8 mouse cellular contexts compared by ENCODE assay signal in the genomic region with DNA sequence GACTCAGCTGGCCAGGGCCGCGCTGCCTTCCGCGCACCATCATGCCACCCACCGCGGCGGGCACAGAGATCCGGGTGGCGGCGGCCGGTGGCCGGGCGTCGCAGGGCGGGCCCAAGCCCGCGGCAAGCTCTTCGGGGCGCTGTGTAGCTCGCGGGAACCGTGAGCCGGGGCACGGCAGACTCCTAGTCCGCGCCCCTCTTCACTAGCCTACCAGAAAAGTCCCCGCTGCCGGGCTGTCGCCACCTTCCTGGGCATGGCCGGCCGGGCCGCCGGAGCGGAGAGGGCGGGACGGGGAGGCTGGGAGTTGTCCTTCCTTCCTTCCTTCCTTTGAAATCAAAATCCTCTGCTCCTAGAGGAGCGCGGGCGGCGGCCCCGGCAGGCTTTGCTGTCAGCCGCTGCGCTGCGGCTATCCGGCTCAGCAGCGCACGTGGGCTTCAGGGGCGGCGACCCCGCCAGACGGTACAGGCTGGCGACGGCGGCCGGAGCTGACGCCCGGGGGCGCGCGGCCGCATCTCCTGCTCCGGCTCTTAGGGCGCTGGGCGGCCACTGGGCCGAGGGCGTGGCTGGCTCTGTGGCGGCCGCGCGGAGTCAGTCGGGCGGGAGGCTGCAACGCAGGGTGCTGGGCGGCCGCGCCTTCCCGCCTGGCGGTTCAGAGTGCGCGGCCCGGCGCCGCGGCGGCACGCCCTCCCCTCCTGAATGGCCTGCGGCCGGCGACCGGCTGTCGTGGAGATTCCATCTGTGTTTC. TPM values are rescaled to one million over a fixed set of nuclear protein-coding genes. Genes with fewer than 3 reads are reported as not detected.
A peak's percentile ranks its signal among the peaks of the same experiment; 100 is the strongest.
DNase-seq lines count a peak whose midpoint lies in the region; ATAC-seq and TF ChIP-seq lines count a peak whose summit lies in the region.

No protein-coding gene starts in this region.

- TF ChIP-seq EP300 in liver, embryonic 14.5 days (IDR thresholded peaks at IDR 0.05; ENCODE audit: low read depth): no peak

- peak; percentile 47; the same call in 1 of the 2 replicates for TF ChIP-seq POLR2A in embryonic fibroblast, embryonic 13.5 days (IDR thresholded peaks at IDR 0.05; ENCODE audit: low read depth, low read length)

- under 1% methylated on average over 89 of the region's 91 CpGs for WGBS in heart, embryonic 10.5 days
- WGBS in liver, embryonic 14.5 days (ENCODE audit: insufficient replicate concordance): under 1% methylated on average over 83 of the region's 91 CpGs

- H3K9me3 ChIP-seq in heart, embryonic 10.5 days: no peaks in the 10 kb centered on the region
- H3K9me3 ChIP-seq in liver, embryonic 14.5 days (ENCODE audit: control insufficient read depth, low read length): no peaks in the 10 kb centered on the region

- peak overlapping the region; percentile 61 for H3K4me3 ChIP-seq in embryonic fibroblast, embryonic 13.5 days (ENCODE audit: insufficient read depth, low read length)
- H3K4me3 ChIP-seq in heart, embryonic 10.5 days: peak overlapping the region; percentile 95
- H3K4me3 ChIP-seq in liver, embryonic 14.5 days (ENCODE audit: insufficient read depth in 1 of 2, low read depth in 2 of 2, low read length in 2 of 2): peak overlapping the region; percentile 87 to 94

- peaks cover 14% of the 10 kb centered on the region for H3K36me3 ChIP-seq in heart, embryonic 10.5 days
- peaks cover 12% of the 10 kb centered on the region for H3K36me3 ChIP-seq in liver, embryonic 14.5 days (replicated peaks; ENCODE audit: control insufficient read depth, insufficient read depth, low read depth)
- H3K36me3 ChIP-seq in splenic B cell, adult 2 months (ENCODE audit: control insufficient read depth, insufficient read depth, low read length, poor library complexity, severe bottlenecking): no peaks in the 10 kb centered on the region

- H3K9ac ChIP-seq in liver, embryonic 14.5 days (replicated peaks): peak overlapping the region; percentile 89

- H3K4me2 ChIP-seq in liver, embryonic 14.5 days (ENCODE audit: low read depth): peak overlapping the region; percentile 85

- H3K27ac ChIP-seq in embryonic fibroblast, embryonic 13.5 days (ENCODE audit: insufficient read depth, low read length): peak overlapping the region; percentile 89
- H3K27ac ChIP-seq in heart, embryonic 10.5 days: peak overlapping the region; percentile 100
- peak overlapping the region; percentile 99 for H3K27ac ChIP-seq in liver, embryonic 14.5 days

- ATAC-seq in liver, embryonic 14.5 days (ENCODE audit: insufficient read depth): peak; percentile 78

- peak; percentile 39 to 67 for DNase-seq in left cerebral cortex, adult 18-20 months (ENCODE audit: low spot score in 2 of 2)
- no peak for DNase-seq in left cerebral cortex, adult 11 months (ENCODE audit: low spot score)
- peak; percentile 87 for DNase-seq in heart, embryonic 10.5 days (ENCODE audit: low spot score)
- peak; percentile 79 for DNase-seq in kidney, adult 9 months
- DNase-seq in liver, embryonic 14.5 days (ENCODE audit: low read depth in 3 of 3, low spot score in 3 of 3): peak; percentile 67 to 73 (median 72)
- peak; percentile 36 to 56 for DNase-seq in natural killer cell, adult 2 months (ENCODE audit: low spot score in 2 of 2)
- DNase-seq in splenic B cell, adult 2 months (ENCODE audit: low read depth, low spot score): peak; percentile 75

- TF ChIP-seq CTCF in embryonic fibroblast, embryonic 13.5 days (IDR thresholded peaks at IDR 0.05; ENCODE audit: borderline replicate concordance, insufficient read depth, low read length): no peak
- no peak for TF ChIP-seq CTCF in liver, embryonic 14.5 days (IDR thresholded peaks at IDR 0.05; ENCODE audit: low read depth)

- no peaks in the 10 kb centered on the region; the same call in 1 of the 2 replicates for H3K4me1 ChIP-seq in embryonic fibroblast, embryonic 13.5 days (ENCODE audit: control insufficient read depth, insufficient read depth, low read length)
- H3K4me1 ChIP-seq in heart, embryonic 10.5 days: peaks cover 51% of the 10 kb centered on the region
- peaks cover 31 to 43% of the 10 kb centered on the region in 2 experiments for H3K4me1 ChIP-seq in liver, embryonic 14.5 days (replicated peaks; ENCODE audit: control insufficient read depth in 2 of 2, insufficient read depth in 2 of 2, low read length in 1 of 2)

- H3K27me3 ChIP-seq in heart, embryonic 10.5 days (ENCODE audit: insufficient read depth, poor library complexity, severe bottlenecking): no peaks in the 10 kb centered on the region
- H3K27me3 ChIP-seq in liver, embryonic 14.5 days (ENCODE audit: control insufficient read depth, insufficient read depth, low read length): no peaks in the 10 kb centered on the region
- no peaks in the 10 kb centered on the region for H3K27me3 ChIP-seq in splenic B cell, adult 2 months (ENCODE audit: control insufficient read depth, insufficient read depth, low read length, poor library complexity, severe bottlenecking)

RNA-seq across cellular contexts. Expression of gene Tlnrd1, which starts 0.7 kb away (rescaled TPM):
- total RNA-seq in left cerebral cortex, adult 18-20 months (2021): 10 to 100 TPM; 26.3 to 29.2 TPM
- 12.4 and 14.1 TPM in 2 replicates for polyA plus RNA-seq in embryonic fibroblast, embryonic 13.5 days (2011; ENCODE audit: insufficient read length, low read depth, missing spikeins)
- polyA plus RNA-seq in heart, embryonic 10.5 days (2016; fragmentation: Nextera tagmentation; extraction: Ambion mirVana): 12.5 and 20.4 TPM in 2 replicates
- 16.7 and 18.6 TPM in 2 replicates for polyA plus RNA-seq in liver, embryonic 14.5 days (2012; rRNA removed)
- 9.9 and 12.6 TPM in 2 replicates for polyA plus RNA-seq in liver, embryonic 14.5 days (2014; fragmentation: Nextera tagmentation; extraction: Ambion mirVana)

RNA-seq across cellular contexts. Expression of gene Mesd, which starts 0.8 kb away (rescaled TPM):
- 10 to 100 TPM; 60.4 to 62.3 TPM for total RNA-seq in left cerebral cortex, adult 18-20 months (2021)
- polyA plus RNA-seq in embryonic fibroblast, embryonic 13.5 days (2011; ENCODE audit: insufficient read length, low read depth, missing spikeins): 93.1 and 93.7 TPM in 2 replicates
- polyA plus RNA-seq in heart, embryonic 10.5 days (2016; fragmentation: Nextera tagmentation; extraction: Ambion mirVana): 93.8 and 103 TPM in 2 replicates
- 7.8 and 12.0 TPM in 2 replicates for polyA plus RNA-seq in liver, embryonic 14.5 days (2012; rRNA removed)
- 43.0 and 44.2 TPM in 2 replicates for polyA plus RNA-seq in liver, embryonic 14.5 days (2014; fragmentation: Nextera tagmentation; extraction: Ambion mirVana)
